Mouse (Mus musculus) erythroblast, embryonic 14.5 days (primary cell): ENCODE data around the gene Stard10.

Source experiments
- GATA1 ChIP-seq: IDR thresholded peaks from 2 replicates; pipeline ENCODE4 v1.6.1; 2012; ENCODE audit warnings: low read length, inconsistent platforms, mixed read lengths
- TAL1 ChIP-seq: IDR thresholded peaks from 3 replicates; pipeline ENCODE4 v1.6.1; 2012; ENCODE audit warnings: low read length, inconsistent platforms, mixed read lengths

DNA sequence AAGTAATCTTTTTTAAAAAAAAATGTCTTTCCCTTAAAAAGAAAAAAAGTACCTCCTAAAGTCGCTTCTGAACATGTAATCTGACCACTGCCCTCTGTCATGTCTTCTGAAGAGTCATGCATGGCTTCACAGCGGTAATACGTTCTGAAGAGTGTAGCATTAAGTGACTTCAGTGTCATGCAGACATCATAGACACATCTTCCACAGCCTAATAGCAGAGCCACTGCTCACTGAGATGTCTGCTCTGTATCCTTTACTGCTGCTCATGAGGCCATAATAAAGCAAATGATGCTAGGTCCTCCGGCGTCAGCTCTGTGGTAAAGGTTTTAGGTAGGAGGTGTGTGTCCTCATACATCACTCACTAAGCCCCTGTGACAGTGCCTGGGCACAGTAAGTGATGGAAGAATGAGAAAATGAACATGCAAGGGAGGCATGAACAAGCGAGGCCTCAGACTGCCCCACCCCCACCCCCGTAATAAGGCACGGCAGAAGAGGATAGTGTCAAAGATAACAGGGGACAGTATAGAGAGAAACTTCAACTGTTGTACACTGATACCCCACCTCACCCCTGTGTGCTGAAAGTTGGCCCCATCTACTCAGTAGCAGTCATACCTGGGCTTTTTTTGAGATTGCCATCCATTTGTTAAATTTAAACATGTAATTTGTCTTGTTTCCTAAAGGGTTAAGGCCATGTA, 44.3 kb upstream of the Stard10 start:
- TF ChIP-seq TAL1 (no peak), GATA1 (no peak)
